Mouse (Mus musculus): Measurements from ENCODE around the gene Spata7.

The Spata7 gene

GRCm38 (mm10) chr12:98670429-98670828 lies 42.5 kb downstream of the Spata7 start:
- DNase-seq (ENCODE audit: low spot score in 2 of 2): no peak

DNA sequence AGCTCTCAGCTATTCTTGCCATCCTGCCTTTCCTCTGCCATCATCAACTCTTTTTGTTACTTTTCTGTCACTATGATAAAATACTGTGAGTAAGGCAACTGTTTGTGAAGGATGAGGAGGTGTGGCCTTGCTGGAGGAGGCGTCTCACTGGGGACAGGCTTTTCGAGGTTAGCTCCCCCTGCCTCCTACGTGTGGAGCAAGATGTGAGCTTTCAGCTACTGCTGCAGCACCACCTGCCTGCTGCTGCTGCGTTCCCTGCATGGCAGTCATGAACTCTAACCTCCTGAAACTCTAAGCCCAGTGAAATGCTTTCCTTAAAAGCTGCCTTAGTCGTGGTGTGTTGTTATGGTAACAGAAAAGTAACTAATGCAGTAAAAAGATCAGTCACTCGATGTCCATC lies 45.9 kb downstream of the Spata7 start:
- DNase-seq (ENCODE audit: low spot score in 2 of 2): peak in 1 of 2 experiments; percentile 15

- peak; percentile 55 to 77 for DNase-seq (ENCODE audit: low spot score in 2 of 2)
Observed at GRCm38 (mm10) chr12:98674627-98675143, 46.7 kb downstream of the Spata7 start.

DNA sequence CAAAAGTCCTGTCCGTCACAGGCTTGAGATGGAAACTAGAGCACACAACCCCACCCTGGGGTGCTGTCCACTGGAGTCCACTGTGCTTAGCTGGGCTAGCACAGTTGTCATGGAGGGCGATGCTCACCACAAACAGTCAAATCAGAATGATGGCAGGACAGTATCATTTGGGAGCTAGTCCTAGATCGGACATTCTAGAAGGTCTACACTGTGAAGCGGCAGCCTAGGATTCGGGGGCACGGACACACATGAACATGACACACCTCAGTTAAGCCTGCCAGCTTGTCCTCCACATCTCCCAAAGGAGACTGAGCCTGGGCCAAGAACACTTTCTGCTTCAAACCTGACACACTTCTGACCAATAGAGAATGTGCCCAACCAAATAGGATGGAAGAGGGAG lies 48.9 kb downstream of the Spata7 start:
- peak; percentile 14 to 53 for DNase-seq (ENCODE audit: low spot score in 2 of 2)

DNA sequence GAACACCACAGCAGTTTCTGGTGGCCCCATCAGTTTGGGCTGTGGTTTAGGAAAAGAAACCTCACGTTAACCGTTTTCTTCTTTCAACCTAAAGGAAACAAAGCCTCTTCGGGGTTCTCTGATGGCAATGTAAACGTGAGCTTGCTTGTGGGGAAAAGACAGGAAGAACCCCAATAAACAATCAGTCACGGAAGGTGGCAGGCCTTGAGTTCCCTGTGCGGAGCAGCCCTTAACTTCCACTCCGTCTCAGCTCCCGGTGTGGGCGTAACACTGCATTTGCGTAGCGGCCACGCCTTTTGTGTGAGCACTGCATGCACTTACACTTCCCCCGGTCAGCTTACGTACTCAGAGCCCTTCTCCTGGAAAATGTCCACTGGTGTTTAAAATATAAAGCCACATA lies 49.4 kb downstream of the Spata7 start:
- DNase-seq (ENCODE audit: low spot score in 2 of 2): peak; percentile 10 to 53

DNA sequence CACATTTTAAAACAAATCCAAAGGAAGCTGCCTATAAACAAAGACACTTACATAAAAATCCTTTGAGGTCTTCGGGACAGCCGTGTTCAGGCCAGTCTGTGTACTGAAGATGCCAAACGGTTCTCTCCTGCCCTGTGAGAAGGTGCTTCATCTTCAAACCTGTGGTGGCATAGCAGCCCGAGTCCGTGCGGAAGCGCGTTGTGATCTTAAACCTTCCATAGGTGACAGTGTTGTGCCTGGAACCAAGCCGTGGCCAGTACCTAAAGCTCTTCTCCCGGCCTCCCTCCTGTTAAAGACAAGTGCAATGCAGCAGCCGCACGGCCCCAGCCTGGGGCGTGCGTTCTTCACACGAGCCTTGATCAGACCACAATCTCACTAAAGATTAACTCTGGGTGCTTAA lies 51.9 kb downstream of the Spata7 start:
- DNase-seq (ENCODE audit: low spot score in 2 of 2): no peak

DNA sequence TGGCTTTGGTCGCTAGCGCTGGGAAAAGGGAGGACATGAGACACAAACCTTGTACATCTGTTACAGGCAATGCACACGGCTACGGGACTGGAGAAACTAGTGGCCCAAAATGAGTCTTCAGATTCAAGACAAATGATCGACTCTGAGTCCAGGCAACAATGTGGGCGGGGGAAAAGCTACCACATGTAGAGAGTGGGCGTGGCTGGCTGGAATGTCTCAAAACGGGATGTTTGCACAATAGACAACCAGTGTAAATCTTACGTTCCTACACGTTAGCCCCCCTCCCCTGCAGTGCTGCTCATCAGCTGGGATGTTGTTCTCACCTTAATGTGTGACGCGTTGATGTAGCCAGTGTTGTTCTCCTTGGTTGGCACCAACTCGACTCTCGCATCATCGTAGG lies 54.2 kb downstream of the Spata7 start:
- no peak for DNase-seq (ENCODE audit: low spot score in 2 of 2)

DNA sequence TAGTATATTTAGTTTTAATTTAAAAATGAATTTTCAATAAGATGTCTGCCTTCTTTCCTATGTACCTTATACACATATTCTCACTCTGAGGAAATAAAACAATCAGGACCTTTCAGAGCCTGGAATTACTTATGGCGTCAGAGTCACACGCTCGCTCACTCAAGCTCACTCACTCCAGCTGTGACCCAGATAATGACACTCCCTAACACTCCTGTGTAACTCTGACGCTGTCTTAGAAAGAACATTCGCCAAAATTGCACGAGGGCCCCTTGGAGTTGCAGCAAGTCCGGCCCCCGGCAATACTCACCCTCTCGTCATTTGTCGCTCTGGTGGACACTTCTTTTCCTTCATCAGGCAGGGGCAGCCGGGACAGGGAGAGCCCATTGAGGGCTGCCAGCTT lies 55.2 kb downstream of the Spata7 start:
- no peak for DNase-seq (ENCODE audit: low spot score in 2 of 2)

- DNase-seq (ENCODE audit: low spot score in 2 of 2): no peak
Observed at GRCm38 (mm10) chr12:98683574-98683973, 55.6 kb downstream of the Spata7 start.

DNA sequence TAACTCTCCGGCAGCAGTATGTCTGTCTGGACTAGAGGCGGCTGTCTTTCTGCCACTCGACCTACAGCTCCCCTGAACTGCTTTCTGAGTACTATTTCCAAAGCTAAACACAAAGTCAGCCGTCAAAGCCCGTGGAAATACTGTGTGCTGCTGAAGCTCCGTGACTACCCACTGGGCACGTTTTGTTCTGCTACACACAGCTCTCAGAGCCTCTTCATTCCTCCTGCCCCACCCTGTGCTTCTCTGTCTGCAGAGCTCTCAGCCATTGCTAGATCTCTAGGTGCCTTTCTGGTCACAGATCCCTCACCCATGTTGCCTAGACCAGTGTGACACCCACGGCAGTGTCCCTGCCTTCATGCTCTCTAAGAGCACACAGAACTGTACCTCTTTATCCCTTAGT lies 62.3 kb downstream of the Spata7 start:
- no peak for DNase-seq (ENCODE audit: low spot score in 2 of 2)

- DNase-seq (ENCODE audit: low spot score in 2 of 2): no peak
Observed at GRCm38 (mm10) chr12:98697202-98697601, 69.2 kb downstream of the Spata7 start.

DNA sequence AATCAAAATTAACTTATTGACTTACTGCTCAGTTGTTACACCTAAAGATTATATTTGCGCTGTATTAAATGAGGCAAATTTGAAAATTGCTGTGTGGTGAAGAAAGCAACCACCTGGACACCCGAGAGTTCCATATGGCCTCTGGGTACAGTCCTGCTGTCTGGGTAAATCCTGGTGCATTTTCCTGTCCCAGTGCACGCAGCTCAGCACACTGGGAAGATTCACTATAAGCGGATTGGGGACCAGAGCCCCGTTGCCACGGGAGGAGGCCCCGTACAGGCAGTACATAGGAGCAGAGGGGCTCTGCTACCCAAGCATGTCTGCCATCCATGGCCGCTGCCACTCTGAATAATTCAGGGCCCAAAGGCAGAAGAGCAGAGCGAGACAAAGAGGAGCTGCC lies 73.6 kb downstream of the Spata7 start:
- no peak for DNase-seq (ENCODE audit: low spot score in 2 of 2)

GRCm38 (mm10) chr12:98703554-98703953 lies 75.6 kb downstream of the Spata7 start:
- no peak for DNase-seq (ENCODE audit: low spot score in 2 of 2)

DNA sequence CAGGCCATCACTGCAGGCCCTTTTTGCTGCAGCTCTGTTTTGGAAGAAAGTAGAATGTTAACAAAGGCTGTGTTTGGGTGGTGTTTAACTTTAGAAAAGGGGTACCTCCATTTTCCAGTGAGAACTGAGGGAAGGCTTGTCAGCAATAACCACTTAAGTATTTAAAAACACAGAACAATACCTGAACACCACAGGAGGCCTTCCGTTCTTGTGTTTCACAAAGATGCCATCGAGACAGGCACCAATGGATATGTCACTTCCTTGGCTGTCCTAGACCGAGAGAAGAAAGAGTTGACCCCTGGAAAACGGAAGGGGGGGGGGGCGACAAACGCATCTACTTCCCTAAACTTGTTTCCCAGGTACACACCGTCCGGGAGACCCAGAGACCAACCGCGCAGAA lies 76.0 kb downstream of the Spata7 start:
- no peak for DNase-seq (ENCODE audit: low spot score in 2 of 2)

DNA sequence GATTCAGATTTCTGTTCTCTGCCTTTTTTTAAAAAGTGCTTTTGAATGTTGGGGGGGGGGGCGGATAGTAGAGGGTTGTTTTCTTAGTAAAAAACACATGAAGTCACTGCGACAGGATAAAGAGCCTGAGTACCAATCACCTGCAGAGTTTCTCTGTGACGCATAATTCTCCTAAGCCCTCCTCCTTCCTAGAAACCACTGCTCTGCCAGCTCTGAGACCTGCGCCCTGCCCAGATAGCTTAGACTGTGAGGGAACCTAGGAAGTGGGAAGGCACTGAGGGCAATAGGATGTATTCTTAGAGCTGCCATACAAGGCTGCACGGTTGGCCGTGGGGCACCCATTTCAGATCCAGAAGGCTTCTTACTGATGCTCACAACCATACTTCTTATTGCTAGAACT lies 84.9 kb downstream of the Spata7 start:
- no peak for DNase-seq (ENCODE audit: low spot score in 2 of 2)

DNA sequence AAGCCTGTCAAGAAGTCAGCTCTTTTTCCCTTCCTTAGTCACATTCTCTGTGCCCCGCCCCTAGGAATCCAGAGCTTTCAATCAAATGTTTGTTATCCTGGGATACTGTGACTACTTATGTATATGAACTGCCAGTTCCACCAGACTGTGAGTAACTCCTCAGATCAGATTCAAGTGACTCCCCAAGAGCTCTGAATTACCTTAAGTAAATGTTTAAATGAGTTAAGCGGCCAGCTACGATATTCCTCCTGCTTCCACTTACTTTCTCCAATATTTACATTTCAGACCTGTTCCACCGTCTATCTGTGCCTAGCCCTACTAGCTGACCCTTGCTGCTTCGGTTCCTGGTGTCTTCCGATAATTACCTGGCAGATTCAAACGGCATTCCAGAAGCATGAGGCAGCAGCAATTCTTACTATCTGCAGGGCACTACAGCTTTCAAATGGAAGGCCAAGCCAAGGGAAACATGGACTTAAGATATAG lies 85.7 kb downstream of the Spata7 start:
- DNase-seq (ENCODE audit: low spot score in 2 of 2): no peak

DNA sequence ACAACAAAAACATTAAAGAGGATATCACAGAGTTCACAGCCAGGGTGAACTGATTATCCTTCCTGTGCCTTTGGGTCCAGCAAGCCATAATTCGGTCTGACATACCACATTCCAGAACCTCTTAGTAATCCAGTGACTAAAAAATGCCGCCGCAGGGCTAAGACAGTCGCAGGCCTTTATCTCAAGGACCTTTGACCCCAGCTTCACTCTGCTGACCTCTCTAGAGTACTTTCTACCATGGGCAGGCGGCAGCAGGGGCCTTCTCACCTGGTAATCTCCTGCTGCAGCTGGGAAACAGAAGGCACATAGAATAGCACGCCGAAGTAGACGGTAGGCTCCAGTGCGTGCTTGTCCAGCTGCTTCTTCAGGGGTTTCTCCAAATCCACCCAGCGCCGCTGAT lies 86.8 kb downstream of the Spata7 start:
- DNase-seq (ENCODE audit: low spot score in 2 of 2): no peak

GRCm38 (mm10) chr12:98716142-98716541 lies 88.2 kb downstream of the Spata7 start:
- no peak for DNase-seq (ENCODE audit: low spot score in 2 of 2)
